Mouse (Mus musculus): ENCODE measurements around the gene Tmem239. TPM values are rescaled to one million over a fixed set of nuclear protein-coding genes. Genes with fewer than 3 reads are reported as not detected.

The Tmem239 gene
- polyA plus RNA-seq, 1 experiment from 2014 or later = not detected

- H3K27ac ChIP-seq (ENCODE audit: low read length) = no peak overlapping the region
- H3K27me3 ChIP-seq (replicated peaks; ENCODE audit: insufficient read depth, low read length) = no peaks in the 10 kb centered on the region
- H3K9me3 ChIP-seq (ENCODE audit: low read length) = no peaks in the 10 kb centered on the region
- H3K36me3 ChIP-seq (ENCODE audit: insufficient read depth, low read length) = no peaks in the 10 kb centered on the region; the same call in 1 of the 2 replicates
- H3K4me3 ChIP-seq (ENCODE audit: low read depth, low read length) = no peak overlapping the region
- WGBS = 19% methylated on average over 4 of the region's 4 CpGs
- DNase-seq (ENCODE audit: low spot score) (peak; percentile 60), ATAC-seq (no peak)
- TF ChIP-seq EP300 (IDR thresholded peaks at IDR 0.05) (no peak), CTCF (IDR thresholded peaks at IDR 0.05) (peak; percentile 82)
- no peaks in the 10 kb centered on the region for H3K4me1 ChIP-seq (ENCODE audit: insufficient read depth, low read depth, low read length)
- H3K4me2 ChIP-seq (replicated peaks; ENCODE audit: low read depth, low read length) = no peak overlapping the region
- H3K9ac ChIP-seq (replicated peaks; ENCODE audit: low read depth) = no peak overlapping the region
These were observed 26.9 kb downstream of the Tmem239 start for GRCm38 (mm10) chr2:130433152-130433551.

- Histone ChIP-seq H3K36me3 (ENCODE audit: insufficient read depth, low read length) (peaks cover 13% of the 10 kb centered on the region; the same call in 1 of the 2 replicates), H3K27ac (ENCODE audit: low read length) (no peak overlapping the region), H3K4me1 (ENCODE audit: insufficient read depth, low read depth, low read length) (no peaks in the 10 kb centered on the region), H3K9ac (replicated peaks; ENCODE audit: low read depth) (no peak overlapping the region), H3K4me3 (ENCODE audit: low read depth, low read length) (no peak overlapping the region), H3K9me3 (ENCODE audit: low read length) (no peaks in the 10 kb centered on the region), H3K27me3 (replicated peaks; ENCODE audit: insufficient read depth, low read length) (no peaks in the 10 kb centered on the region), H3K4me2 (replicated peaks; ENCODE audit: low read depth, low read length) (no peak overlapping the region)
- WGBS = 97% methylated on average over 1 of the region's 1 CpGs
- ATAC-seq = no peak
- DNase-seq (ENCODE audit: low spot score) = no peak
- TF ChIP-seq CTCF (IDR thresholded peaks at IDR 0.05) (no peak), EP300 (IDR thresholded peaks at IDR 0.05) (no peak)
These were observed 30.5 kb downstream of the Tmem239 start for GRCm38 (mm10) chr2:130436769-130437168.

DNA sequence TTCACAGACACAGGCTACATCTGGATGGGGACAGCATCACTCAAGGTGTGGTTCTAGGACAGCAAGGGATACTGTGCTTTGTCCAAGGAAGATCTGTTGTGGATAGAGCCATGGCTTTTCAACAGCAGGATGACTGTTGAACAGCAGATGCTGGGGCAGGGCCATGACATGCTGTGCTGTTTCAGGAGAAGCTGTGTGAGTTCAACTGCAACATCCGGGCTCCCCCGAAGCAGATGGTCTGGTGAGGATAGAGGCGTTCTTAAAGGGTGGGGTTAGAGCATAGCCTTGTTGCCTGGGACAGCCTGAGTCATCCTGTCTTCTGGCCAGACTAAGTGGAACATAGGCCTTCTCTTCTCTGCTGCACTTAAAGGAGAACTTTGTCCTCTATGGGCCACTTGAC is 32.6 kb downstream of the Tmem239 start:
- Histone ChIP-seq H3K27ac (ENCODE audit: low read length) (no peak overlapping the region), H3K4me1 (ENCODE audit: insufficient read depth, low read depth, low read length) (no peaks in the 10 kb centered on the region), H3K36me3 (ENCODE audit: insufficient read depth, low read length) (peaks cover 25% of the 10 kb centered on the region; the same call in 1 of the 2 replicates), H3K4me2 (replicated peaks; ENCODE audit: low read depth, low read length) (no peak overlapping the region), H3K27me3 (replicated peaks; ENCODE audit: insufficient read depth, low read length) (no peaks in the 10 kb centered on the region), H3K9ac (replicated peaks; ENCODE audit: low read depth) (no peak overlapping the region), H3K9me3 (ENCODE audit: low read length) (no peaks in the 10 kb centered on the region), H3K4me3 (ENCODE audit: low read depth, low read length) (no peak overlapping the region)
- TF ChIP-seq CTCF (IDR thresholded peaks at IDR 0.05) = no peak
- TF ChIP-seq EP300 (IDR thresholded peaks at IDR 0.05) = no peak
- 87% methylated on average over 3 of the region's 3 CpGs for WGBS
- ATAC-seq = no peak
- no peak for DNase-seq (ENCODE audit: low spot score)

GRCm38 (mm10) chr2:130439840-130440480 is 33.7 kb downstream of the Tmem239 start:
- Histone ChIP-seq H3K36me3 (ENCODE audit: insufficient read depth, low read length) (peaks cover 25% of the 10 kb centered on the region; the same call in 1 of the 2 replicates), H3K9me3 (ENCODE audit: low read length) (no peaks in the 10 kb centered on the region), H3K9ac (replicated peaks; ENCODE audit: low read depth) (no peak overlapping the region), H3K27me3 (replicated peaks; ENCODE audit: insufficient read depth, low read length) (no peaks in the 10 kb centered on the region), H3K4me1 (ENCODE audit: insufficient read depth, low read depth, low read length) (no peaks in the 10 kb centered on the region), H3K4me2 (replicated peaks; ENCODE audit: low read depth, low read length) (no peak overlapping the region), H3K27ac (ENCODE audit: low read length) (no peak overlapping the region), H3K4me3 (ENCODE audit: low read depth, low read length) (no peak overlapping the region)
- 93% methylated on average over 4 of the region's 4 CpGs for WGBS
- DNase-seq (ENCODE audit: low spot score) (no peak), ATAC-seq (no peak)
- TF ChIP-seq EP300 (IDR thresholded peaks at IDR 0.05) = no peak

- H3K9ac ChIP-seq (replicated peaks; ENCODE audit: low read depth) = no peak overlapping the region
- H3K9me3 ChIP-seq (ENCODE audit: low read length) = no peaks in the 10 kb centered on the region
- peaks cover 25% of the 10 kb centered on the region; the same call in 1 of the 2 replicates for H3K36me3 ChIP-seq (ENCODE audit: insufficient read depth, low read length)
- no peaks in the 10 kb centered on the region for H3K4me1 ChIP-seq (ENCODE audit: insufficient read depth, low read depth, low read length)
- ATAC-seq (no peak), DNase-seq (ENCODE audit: low spot score) (no peak)
- no peaks in the 10 kb centered on the region for H3K27me3 ChIP-seq (replicated peaks; ENCODE audit: insufficient read depth, low read length)
- no peak overlapping the region for H3K4me3 ChIP-seq (ENCODE audit: low read depth, low read length)
- H3K27ac ChIP-seq (ENCODE audit: low read length) = no peak overlapping the region
- WGBS = 85% methylated on average over 10 of the region's 10 CpGs
- no peak overlapping the region for H3K4me2 ChIP-seq (replicated peaks; ENCODE audit: low read depth, low read length)
- TF ChIP-seq EP300 (IDR thresholded peaks at IDR 0.05) = no peak
- no peak for TF ChIP-seq CTCF (IDR thresholded peaks at IDR 0.05)
These were observed 35.9 kb downstream of the Tmem239 start for GRCm38 (mm10) chr2:130442162-130442561.

DNA sequence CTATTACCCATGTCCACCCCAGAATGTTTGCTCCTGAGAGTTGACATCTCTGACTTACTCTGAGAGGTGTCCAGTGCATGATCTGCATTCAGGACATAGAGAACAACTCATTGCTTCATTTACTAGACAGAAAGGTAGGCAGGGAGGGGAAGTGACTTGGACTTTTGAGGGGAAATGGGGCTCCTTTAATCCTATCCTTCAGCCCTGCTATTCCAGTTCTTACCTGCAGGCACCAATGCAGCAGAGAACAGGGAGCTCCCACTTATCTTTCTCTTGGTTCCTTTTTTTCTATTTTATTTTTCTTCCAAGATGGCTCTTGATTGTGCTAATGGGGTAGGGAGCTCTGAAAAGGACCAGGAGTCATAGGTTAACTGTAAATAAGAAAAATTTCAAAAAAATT is 42.2 kb downstream of the Tmem239 start:
- Histone ChIP-seq H3K9me3 (ENCODE audit: low read length) (no peaks in the 10 kb centered on the region), H3K4me2 (replicated peaks; ENCODE audit: low read depth, low read length) (no peak overlapping the region), H3K4me3 (ENCODE audit: low read depth, low read length) (no peak overlapping the region), H3K27ac (ENCODE audit: low read length) (no peak overlapping the region), H3K36me3 (ENCODE audit: insufficient read depth, low read length) (no peaks in the 10 kb centered on the region), H3K9ac (replicated peaks; ENCODE audit: low read depth) (no peak overlapping the region), H3K27me3 (replicated peaks; ENCODE audit: insufficient read depth, low read length) (no peaks in the 10 kb centered on the region), H3K4me1 (ENCODE audit: insufficient read depth, low read depth, low read length) (peaks cover 12% of the 10 kb centered on the region)
- no peak for DNase-seq (ENCODE audit: low spot score)
- TF ChIP-seq CTCF (IDR thresholded peaks at IDR 0.05) (0 out of 2 replicates have a peak, but pooled peaks have one; percentile 17), EP300 (IDR thresholded peaks at IDR 0.05) (no peak)
- ATAC-seq = no peak
